Mouse (Mus musculus) layer of hippocampus, adult 9-10 months (tissue): ENCODE measurements at regions not wholly inside any gene's neighbourhood (a gene's known extent, or its start where the extent isn't known, plus 50 kb on each side); places are given as distances from the start of the nearest gene placed in this dataset.
"Not testable (repeated sequence)": the region's sequence is repeated elsewhere in the genome, so short reads cannot be mapped to it uniquely, and the experiment has no call there.

Experiments used
- DNase-seq: peaks from one replicate; pipeline ENCODE4 v3.0.0; 2022; ENCODE audit warnings: low spot score

GRCm38 (mm10) chr11:113132078-113133064 lies 350.3 kb downstream of the Sox9 start:
- no peak for DNase-seq

- DNase-seq: no peak
Observed at GRCm38 (mm10) chr11:113133407-113133806, 351.4 kb downstream of the Sox9 start.

- DNase-seq: no peak
Observed at GRCm38 (mm10) chr11:113135261-113135660, 353.2 kb downstream of the Sox9 start.

- DNase-seq: no peak
Observed at GRCm38 (mm10) chr11:113138462-113138861, 356.4 kb downstream of the Sox9 start.

GRCm38 (mm10) chr11:113140595-113140994 lies 358.6 kb downstream of the Sox9 start:
- no peak for DNase-seq

GRCm38 (mm10) chr11:113142816-113143215 lies 360.8 kb downstream of the Sox9 start:
- DNase-seq: no peak

GRCm38 (mm10) chr11:113143839-113144627 lies 362.0 kb downstream of the Sox9 start:
- DNase-seq: no peak

- no peak for DNase-seq
Observed at GRCm38 (mm10) chr11:113145721-113146120, 363.7 kb downstream of the Sox9 start.

GRCm38 (mm10) chr11:113146762-113147161 lies 364.7 kb downstream of the Sox9 start:
- no peak for DNase-seq

- DNase-seq: no peak
Observed at GRCm38 (mm10) chr11:113147535-113148197, 365.6 kb downstream of the Sox9 start.

- DNase-seq: no peak
Observed at GRCm38 (mm10) chr11:113148198-113148537, 366.1 kb downstream of the Sox9 start.

- DNase-seq: no peak
Observed at GRCm38 (mm10) chr11:113155515-113155914, 373.5 kb downstream of the Sox9 start.

GRCm38 (mm10) chr11:113163941-113164340 lies 381.9 kb downstream of the Sox9 start:
- DNase-seq: no peak

- no peak for DNase-seq
Observed at GRCm38 (mm10) chr11:113164510-113164909, 382.5 kb downstream of the Sox9 start.

- peak; percentile 52 for DNase-seq
Observed at GRCm38 (mm10) chr11:113165069-113165795, 383.2 kb downstream of the Sox9 start.

- no peak for DNase-seq
Observed at GRCm38 (mm10) chr11:113166517-113166916, 384.5 kb downstream of the Sox9 start.

- peak; percentile 68 for DNase-seq
Observed at GRCm38 (mm10) chr11:113172497-113173140, 390.6 kb downstream of the Sox9 start.

- not testable (repeated sequence) for DNase-seq
Observed at GRCm38 (mm10) chr11:113173317-113173716, 391.3 kb downstream of the Sox9 start.

GRCm38 (mm10) chr11:113174011-113174507 lies 392.0 kb downstream of the Sox9 start:
- DNase-seq: no peak

- DNase-seq: no peak
Observed at GRCm38 (mm10) chr11:113175323-113175722, 393.3 kb downstream of the Sox9 start.

- no peak for DNase-seq
Observed at GRCm38 (mm10) chr11:113176183-113176582, 394.2 kb downstream of the Sox9 start.
